Mouse (Mus musculus): ENCODE results near the gene Mphosph6. TPM values are rescaled to one million over a fixed set of nuclear protein-coding genes. Genes with fewer than 3 reads are reported as not detected.

Gene Mphosph6
- 1 to 10 TPM; 7.5 to 7.6 TPM for total RNA-seq (2021)
- long read RNA-seq, experiment 1, partial matches to known transcripts: 0 of 5 reads
- long read RNA-seq, experiment 1, other reads (novel, unspliced or antisense): 1 of 5 reads
- long read RNA-seq, experiment 2, partial matches to known transcripts: 0 of 2 reads
- long read RNA-seq, experiment 2, other reads (novel, unspliced or antisense): 0 of 2 reads

- DNase-seq: peak; percentile 97
Measured at GRCm38 (mm10) chr8:117801443-117802298, at the start of gene Mphosph6. TSS of gene Mphosph6 (minus strand) at chr8:117801943.

GRCm38 (mm10) chr8:117850420-117850819, 48.7 kb upstream of the Mphosph6 start:
- no peak for DNase-seq

- DNase-seq: no peak
Measured at GRCm38 (mm10) chr8:117847865-117848264, 46.1 kb upstream of the Mphosph6 start.

GRCm38 (mm10) chr8:117843694-117844093, 42.0 kb upstream of the Mphosph6 start:
- no peak for DNase-seq

GRCm38 (mm10) chr8:117813524-117813923, 11.8 kb upstream of the Mphosph6 start:
- DNase-seq: no peak

- DNase-seq: no peak
Measured at GRCm38 (mm10) chr8:117810676-117811075, 8.9 kb upstream of the Mphosph6 start.

GRCm38 (mm10) chr8:117805419-117805818, 3.7 kb upstream of the Mphosph6 start:
- DNase-seq: no peak

GRCm38 (mm10) chr8:117802299-117802689, 551 bp upstream of the Mphosph6 start:
- no peak for DNase-seq

- DNase-seq: no peak
Measured at GRCm38 (mm10) chr8:117798066-117798465, 3.7 kb downstream of the Mphosph6 start.

- DNase-seq: no peak
Measured at GRCm38 (mm10) chr8:117796464-117796863, 5.3 kb downstream of the Mphosph6 start.

- DNase-seq: no peak
Measured at GRCm38 (mm10) chr8:117794581-117794980, 7.2 kb downstream of the Mphosph6 start.

GRCm38 (mm10) chr8:117792616-117793144, 9.1 kb downstream of the Mphosph6 start:
- no peak for DNase-seq

- DNase-seq: no peak
Measured at GRCm38 (mm10) chr8:117786428-117786827, 15.3 kb downstream of the Mphosph6 start.

GRCm38 (mm10) chr8:117783021-117783420, 18.7 kb downstream of the Mphosph6 start:
- DNase-seq: no peak

GRCm38 (mm10) chr8:117781375-117782129, 20.2 kb downstream of the Mphosph6 start:
- no peak for DNase-seq

GRCm38 (mm10) chr8:117779344-117779743, 22.4 kb downstream of the Mphosph6 start:
- DNase-seq: no peak

GRCm38 (mm10) chr8:117778531-117779322, 23.0 kb downstream of the Mphosph6 start:
- peak in 1 of 2 experiments; percentile 16 for DNase-seq

GRCm38 (mm10) chr8:117776075-117776474, 25.7 kb downstream of the Mphosph6 start:
- DNase-seq: no peak

GRCm38 (mm10) chr8:117775626-117776025, 26.1 kb downstream of the Mphosph6 start:
- no peak for DNase-seq

GRCm38 (mm10) chr8:117772597-117772996, 29.1 kb downstream of the Mphosph6 start:
- no peak for DNase-seq

- peak; percentile 8 to 42 for DNase-seq
Measured at GRCm38 (mm10) chr8:117772126-117772525, 29.6 kb downstream of the Mphosph6 start.

Measured in heart, adult 18-20 months (tissue).